Mouse (Mus musculus) thymus, postnatal 14 days (tissue): Measurements from ENCODE around the gene Rhou.

ENCODE experiments used
- DNase-seq: peaks from one replicate; pipeline ENCODE4 v3.0.0; 2021

Rhou gene

DNA sequence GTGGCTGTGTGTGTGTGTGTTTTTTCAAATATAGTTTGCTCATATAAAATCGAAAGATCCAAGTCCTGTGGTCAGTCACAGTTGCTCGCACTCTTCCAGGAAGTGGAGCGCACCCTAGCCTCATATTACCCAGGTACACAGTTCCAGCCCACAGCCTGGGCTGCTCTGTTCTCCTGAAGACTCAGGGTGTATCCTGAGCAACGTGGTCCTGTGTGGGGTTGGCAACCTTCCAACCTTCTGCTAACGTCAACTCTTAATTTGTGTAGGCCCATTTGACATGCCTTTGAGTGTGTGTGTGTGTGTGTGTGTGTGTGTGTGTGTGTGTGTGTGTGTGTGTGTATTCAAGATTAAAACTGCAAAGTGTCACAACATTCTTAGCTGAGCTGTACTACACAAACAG, 43.6 kb downstream of the Rhou start:
- no peak for DNase-seq

- DNase-seq = no peak
Measured at GRCm38 (mm10) chr8:123700399-123701070, 46.8 kb downstream of the Rhou start.

- DNase-seq = no peak
Measured at GRCm38 (mm10) chr8:123701952-123702587, 48.3 kb downstream of the Rhou start.

- no peak for DNase-seq
Measured at GRCm38 (mm10) chr8:123705376-123705775, 51.6 kb downstream of the Rhou start.

- DNase-seq = no peak
Measured at GRCm38 (mm10) chr8:123707137-123707536, 53.4 kb downstream of the Rhou start.

GRCm38 (mm10) chr8:123708729-123709128, 55.0 kb downstream of the Rhou start:
- no peak for DNase-seq

DNA sequence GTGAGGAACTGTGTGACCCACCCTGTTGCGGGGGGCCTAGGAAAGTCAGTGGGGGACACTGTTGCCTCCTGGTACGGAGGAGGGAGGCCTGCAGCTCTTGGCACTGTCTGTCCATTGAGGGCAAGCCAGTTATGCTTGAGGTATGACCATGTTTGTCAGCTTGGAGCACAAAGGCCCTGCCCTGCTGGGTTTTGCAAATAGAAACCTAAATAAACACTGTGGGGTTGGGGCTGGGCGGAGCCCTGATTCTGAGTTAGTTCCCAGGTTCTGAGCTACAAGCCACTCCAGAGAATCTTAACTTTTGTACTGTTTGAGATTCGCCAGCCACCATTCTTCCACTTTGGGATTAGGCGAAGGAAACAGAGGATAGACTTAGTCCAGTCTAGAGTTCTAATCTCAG, 56.6 kb downstream of the Rhou start:
- no peak for DNase-seq
